Mouse (Mus musculus): Measurements from ENCODE around the gene Naxd. TPM values are rescaled to one million over a fixed set of nuclear protein-coding genes. Genes with fewer than 3 reads are reported as not detected.
A peak's percentile ranks its signal among the peaks of the same experiment; 100 is the strongest.
"Not testable (repeated sequence)": the region's sequence is repeated elsewhere in the genome, so short reads cannot be mapped to it uniquely, and the experiment has no call there.

The Naxd gene
- total and polyA plus RNA-seq, 3 experiments, result 38.2 to 78.6 (median 56.3) TPM

DNA sequence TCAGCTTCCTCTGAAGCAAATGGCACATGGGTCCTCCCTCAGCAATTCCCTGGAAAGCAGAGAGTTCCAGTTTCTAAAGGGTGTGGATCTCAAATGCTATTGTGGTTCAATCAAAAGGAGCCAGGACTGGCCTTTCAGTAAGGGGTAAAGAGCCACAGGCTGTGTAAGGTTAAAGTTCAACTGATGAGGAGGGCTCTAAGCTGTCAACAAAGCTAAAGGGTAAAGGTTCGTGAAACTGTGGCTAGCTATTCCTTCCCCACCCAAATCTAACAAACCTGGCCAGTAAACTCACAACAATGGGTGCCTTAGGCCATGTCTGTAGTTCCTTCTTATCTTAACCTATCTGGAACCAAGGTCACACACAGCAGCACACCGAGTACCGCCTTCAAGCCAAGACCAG lies 15.4 kb upstream of the Naxd start:
- ATAC-seq (ENCODE audit: extremely low read depth, insufficient number of reproducible peaks, low FRiP score, poor library complexity, severe bottlenecking), result no peak
- no peak for TF ChIP-seq CTCF (IDR thresholded peaks at IDR 0.05; ENCODE audit: low read depth, low read length)
- no peaks in the 10 kb centered on the region for H3K9me3 ChIP-seq (replicated peaks)
- H3K4me1 ChIP-seq (ENCODE audit: insufficient read depth, low read depth, low read length), result 0 out of 2 replicates have a peak, but pooled peaks cover under 1% of the 10 kb centered on the region
- H3K4me3 ChIP-seq (ENCODE audit: low read depth, low read length), result no peak overlapping the region
- peaks cover 33% of the 10 kb centered on the region for H3K27me3 ChIP-seq (ENCODE audit: insufficient read depth, low read length)
- H3K36me3 ChIP-seq (replicated peaks), result no peaks in the 10 kb centered on the region
- no peak for DNase-seq (ENCODE audit: low spot score)

DNA sequence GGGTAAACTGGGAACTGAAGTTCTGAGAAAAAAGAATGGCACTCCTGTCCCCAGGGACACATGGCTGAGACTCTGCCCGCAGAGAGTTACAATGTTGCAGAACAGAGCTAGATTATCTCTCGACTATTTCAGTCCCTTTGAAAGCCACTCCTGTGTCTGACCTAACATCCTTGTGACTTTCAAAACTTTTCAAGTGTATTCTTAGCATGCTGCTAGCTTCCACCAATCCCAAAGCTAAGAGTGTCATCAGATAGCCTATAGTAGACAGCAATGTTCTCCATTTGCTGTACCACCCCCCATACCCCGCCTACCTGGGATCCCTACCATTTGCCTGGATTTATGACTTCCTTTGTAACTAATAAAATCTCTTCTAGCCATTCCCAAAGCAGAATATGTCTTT lies 14.8 kb upstream of the Naxd start:
- ATAC-seq (ENCODE audit: extremely low read depth, insufficient number of reproducible peaks, low FRiP score, poor library complexity, severe bottlenecking) (no peak), DNase-seq (ENCODE audit: low spot score) (no peak)
- Histone ChIP-seq H3K36me3 (replicated peaks) (no peaks in the 10 kb centered on the region), H3K4me1 (ENCODE audit: insufficient read depth, low read depth, low read length) (0 out of 2 replicates have a peak, but pooled peaks cover 4% of the 10 kb centered on the region), H3K9me3 (replicated peaks) (no peaks in the 10 kb centered on the region), H3K27me3 (ENCODE audit: insufficient read depth, low read length) (peaks cover 33% of the 10 kb centered on the region), H3K4me3 (ENCODE audit: low read depth, low read length) (no peak overlapping the region)
- TF ChIP-seq POLR2AphosphoS5 (IDR thresholded peaks at IDR 0.05; ENCODE audit: insufficient replicate concordance, low read depth, low read length) (no peak), TAL1 (conservative IDR thresholded peaks at IDR 0.05; ENCODE audit: low read depth, low read length) (no peak), GATA2 (IDR thresholded peaks at IDR 0.05; ENCODE audit: borderline replicate concordance, low read depth, low read length) (no peak), CTCF (IDR thresholded peaks at IDR 0.05; ENCODE audit: low read depth, low read length) (no peak), GATA1 (IDR thresholded peaks at IDR 0.05; ENCODE audit: borderline replicate concordance, low read length) (no peak)

DNA sequence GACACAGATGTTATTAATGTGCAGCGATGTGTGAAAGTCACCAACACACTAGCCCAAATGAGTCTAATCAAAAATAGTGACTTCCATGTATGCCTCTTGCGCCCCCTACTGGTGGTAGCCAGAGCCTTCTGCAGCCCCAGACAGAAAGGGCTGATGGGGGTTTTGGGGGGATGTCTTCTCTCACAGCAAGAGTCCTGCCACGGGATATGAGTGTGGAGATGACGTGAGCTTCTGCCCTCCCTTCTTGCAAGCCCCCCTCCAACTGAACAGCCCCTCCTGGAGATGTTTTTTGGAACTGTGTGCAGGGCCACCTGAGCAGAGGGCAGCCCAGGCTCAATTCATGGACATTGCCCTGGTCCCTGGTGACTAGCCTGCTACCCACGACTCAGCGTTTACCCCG lies 11.2 kb upstream of the Naxd start:
- ATAC-seq (ENCODE audit: extremely low read depth, insufficient number of reproducible peaks, low FRiP score, poor library complexity, severe bottlenecking), result no peak
- Histone ChIP-seq H3K4me3 (ENCODE audit: low read depth, low read length) (no peak overlapping the region), H3K9me3 (replicated peaks) (no peaks in the 10 kb centered on the region), H3K36me3 (replicated peaks) (no peaks in the 10 kb centered on the region), H3K4me1 (ENCODE audit: insufficient read depth, low read depth, low read length) (peaks cover 4% of the 10 kb centered on the region; the same call in 1 of the 2 replicates), H3K27me3 (ENCODE audit: insufficient read depth, low read length) (peaks cover 30% of the 10 kb centered on the region)
- no peak for TF ChIP-seq POLR2AphosphoS5 (IDR thresholded peaks at IDR 0.05; ENCODE audit: insufficient replicate concordance, low read depth, low read length)
- TF ChIP-seq CTCF (IDR thresholded peaks at IDR 0.05; ENCODE audit: low read depth, low read length), result peak; percentile 83
- TF ChIP-seq GATA1 (IDR thresholded peaks at IDR 0.05; ENCODE audit: borderline replicate concordance, low read length), result no peak
- TF ChIP-seq TAL1 (conservative IDR thresholded peaks at IDR 0.05; ENCODE audit: low read depth, low read length), result no peak
- TF ChIP-seq GATA2 (IDR thresholded peaks at IDR 0.05; ENCODE audit: borderline replicate concordance, low read depth, low read length), result no peak
- peak; percentile 39 for DNase-seq (ENCODE audit: low spot score)

DNA sequence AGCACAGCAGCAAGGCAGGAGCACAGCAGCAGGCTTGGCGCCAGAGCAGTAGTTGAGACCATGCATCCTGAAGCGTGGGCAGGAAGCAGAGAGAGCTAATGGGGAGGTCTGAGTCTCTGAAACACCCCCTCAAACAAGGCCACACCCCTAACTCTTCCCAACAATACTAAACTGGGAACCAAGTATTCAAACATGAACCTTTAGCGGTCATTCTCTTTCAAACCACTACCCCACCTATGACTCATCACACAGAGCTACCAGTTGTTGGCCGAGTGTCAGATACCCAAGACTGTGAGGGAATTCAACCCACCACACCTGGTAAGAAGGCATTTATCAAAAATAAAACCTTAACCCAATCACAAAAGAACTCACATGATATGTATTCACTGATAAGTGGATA lies 10.1 kb upstream of the Naxd start:
- Histone ChIP-seq H3K9me3 (replicated peaks) (no peaks in the 10 kb centered on the region), H3K4me3 (ENCODE audit: low read depth, low read length) (no peak overlapping the region), H3K27me3 (ENCODE audit: insufficient read depth, low read length) (peaks cover 26% of the 10 kb centered on the region), H3K4me1 (ENCODE audit: insufficient read depth, low read depth, low read length) (peaks cover 4% of the 10 kb centered on the region; the same call in 1 of the 2 replicates), H3K36me3 (replicated peaks) (no peaks in the 10 kb centered on the region)
- TF ChIP-seq GATA1 (IDR thresholded peaks at IDR 0.05; ENCODE audit: borderline replicate concordance, low read length), result no peak
- TF ChIP-seq GATA2 (IDR thresholded peaks at IDR 0.05; ENCODE audit: borderline replicate concordance, low read depth, low read length), result no peak
- TF ChIP-seq POLR2AphosphoS5 (IDR thresholded peaks at IDR 0.05; ENCODE audit: insufficient replicate concordance, low read depth, low read length), result no peak
- no peak for TF ChIP-seq CTCF (IDR thresholded peaks at IDR 0.05; ENCODE audit: low read depth, low read length)
- TF ChIP-seq TAL1 (conservative IDR thresholded peaks at IDR 0.05; ENCODE audit: low read depth, low read length), result no peak
- no peak for DNase-seq (ENCODE audit: low spot score)
- ATAC-seq (ENCODE audit: extremely low read depth, insufficient number of reproducible peaks, low FRiP score, poor library complexity, severe bottlenecking), result no peak

DNA sequence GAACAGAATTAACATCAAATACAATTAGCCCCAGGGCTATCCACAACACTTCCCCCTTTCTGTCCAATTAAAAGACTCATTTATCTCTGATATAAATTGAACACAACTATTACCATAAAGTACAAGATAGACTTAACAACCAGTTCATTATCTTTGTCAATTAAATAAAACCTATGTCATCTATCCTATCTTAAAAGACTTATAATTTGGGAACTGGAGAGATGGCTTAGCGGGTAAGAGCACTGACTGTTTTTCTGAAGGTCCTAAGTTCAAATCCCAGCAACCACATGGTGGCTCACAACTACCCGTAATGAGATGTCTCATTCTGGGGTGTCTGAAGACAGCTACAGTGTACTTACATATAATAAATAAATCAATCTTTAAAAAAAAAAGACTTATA lies 5.0 kb upstream of the Naxd start:
- not testable (repeated sequence) for ATAC-seq (ENCODE audit: extremely low read depth, insufficient number of reproducible peaks, low FRiP score, poor library complexity, severe bottlenecking); H3K4me3 ChIP-seq (ENCODE audit: low read depth, low read length); DNase-seq (ENCODE audit: low spot score); H3K9me3 ChIP-seq (replicated peaks); H3K36me3 ChIP-seq (replicated peaks)
- peaks cover 17% of the 10 kb centered on the region for H3K4me1 ChIP-seq (ENCODE audit: insufficient read depth, low read depth, low read length)
- peaks cover 20% of the 10 kb centered on the region for H3K27me3 ChIP-seq (ENCODE audit: insufficient read depth, low read length)

- Histone ChIP-seq H3K36me3 (replicated peaks) (peaks cover 45% of the 10 kb centered on the region), H3K4me1 (ENCODE audit: insufficient read depth, low read depth, low read length) (peaks cover 63% of the 10 kb centered on the region), H3K9me3 (replicated peaks) (no peaks in the 10 kb centered on the region), H3K4me3 (ENCODE audit: low read depth, low read length) (peak overlapping the region; percentile 99), H3K27me3 (ENCODE audit: insufficient read depth, low read length) (no peaks in the 10 kb centered on the region)
- no peak for TF ChIP-seq TAL1 (conservative IDR thresholded peaks at IDR 0.05; ENCODE audit: low read depth, low read length)
- no peak for TF ChIP-seq GATA1 (IDR thresholded peaks at IDR 0.05; ENCODE audit: borderline replicate concordance, low read length)
- ATAC-seq (ENCODE audit: extremely low read depth, insufficient number of reproducible peaks, low FRiP score, poor library complexity, severe bottlenecking) (no peak), DNase-seq (ENCODE audit: low spot score) (no peak)
These were observed 975 bp downstream of the Naxd start for GRCm38 (mm10) chr8:11498281-11498680.

DNA sequence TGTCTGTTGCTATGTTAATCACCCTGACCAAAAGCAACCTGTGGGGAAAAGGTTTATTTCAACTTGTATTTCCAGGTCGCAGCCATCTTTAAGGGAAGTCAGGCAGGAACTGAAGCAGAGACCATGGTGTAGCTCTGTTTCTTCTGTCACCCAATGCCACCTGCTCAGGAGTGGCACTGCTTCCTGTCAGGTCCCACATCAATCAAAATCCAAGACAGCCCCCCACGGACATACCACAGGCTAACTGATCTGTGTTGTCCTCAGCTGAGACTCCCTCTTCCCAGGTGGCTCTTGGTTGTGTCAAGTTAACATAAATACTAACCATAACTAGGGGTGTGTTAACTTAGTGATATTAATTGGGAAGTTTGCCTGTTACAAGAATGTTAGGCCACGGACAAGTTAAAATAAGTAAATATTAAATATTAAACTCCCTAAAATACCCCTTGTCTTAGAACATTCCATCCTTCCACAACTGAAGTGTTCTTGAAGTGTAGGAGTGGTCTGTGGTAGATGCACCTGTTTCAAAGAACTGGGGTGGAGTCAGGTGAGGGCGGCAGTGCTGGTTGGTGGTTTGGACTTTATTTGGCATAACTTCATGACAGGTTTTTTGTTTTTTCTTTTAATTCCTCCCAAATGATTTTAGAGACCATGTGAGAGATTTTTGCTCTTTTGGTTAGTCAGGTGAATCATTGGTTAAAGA lies 1.6 kb downstream of the Naxd start:
- ATAC-seq (ENCODE audit: extremely low read depth, insufficient number of reproducible peaks, low FRiP score, poor library complexity, severe bottlenecking) (no peak), DNase-seq (ENCODE audit: low spot score) (no peak)
- peaks cover 69% of the 10 kb centered on the region for H3K4me1 ChIP-seq (ENCODE audit: insufficient read depth, low read depth, low read length)
- H3K4me3 ChIP-seq (ENCODE audit: low read depth, low read length), result peak overlapping the region; percentile 99
- no peak for TF ChIP-seq POLR2AphosphoS5 (IDR thresholded peaks at IDR 0.05; ENCODE audit: insufficient replicate concordance, low read depth, low read length)
- no peak for TF ChIP-seq TAL1 (conservative IDR thresholded peaks at IDR 0.05; ENCODE audit: low read depth, low read length)
- no peak for TF ChIP-seq GATA2 (IDR thresholded peaks at IDR 0.05; ENCODE audit: borderline replicate concordance, low read depth, low read length)
- TF ChIP-seq CTCF (IDR thresholded peaks at IDR 0.05; ENCODE audit: low read depth, low read length), result no peak
- no peak for TF ChIP-seq GATA1 (IDR thresholded peaks at IDR 0.05; ENCODE audit: borderline replicate concordance, low read length)
- peaks cover 51% of the 10 kb centered on the region for H3K36me3 ChIP-seq (replicated peaks)
- no peaks in the 10 kb centered on the region for H3K9me3 ChIP-seq (replicated peaks)
- no peaks in the 10 kb centered on the region for H3K27me3 ChIP-seq (ENCODE audit: insufficient read depth, low read length)
